Mouse (Mus musculus) gastrocnemius, postnatal 14 days (tissue): ENCODE measurements around the gene Dnm2. TPM values are rescaled to one million over a fixed set of nuclear protein-coding genes. Genes with fewer than 3 reads are reported as not detected.

Experiments
- DNase-seq: peaks from one replicate; pipeline ENCODE4 v3.0.0; 2021; ENCODE audit warnings: mixed read lengths
- intact Hi-C: fragments of 180-260 bp; cut with DNase I; formaldehyde crosslinking; loops from one replicate; pipeline ENCODE4 v1.15.1; 2025; ENCODE audit warnings: low total_unique reads
- total RNA-seq, 2 experiments: library from RNA; stranded (reverse); gene quantifications; 2 replicates each; pipeline ENCODE4 v1.2.3; 2021

Dnm2 gene
- total RNA-seq, 2 experiments from 2014 or later = 47.8 to 48.0 TPM

- intact Hi-C loops = no loop called here
- no peak for DNase-seq
Observed at GRCm38 (mm10) chr9:21426013-21426412, 1.3 kb downstream of the Dnm2 start.

- no peak for DNase-seq
- intact Hi-C loops = no loop called here
Observed at GRCm38 (mm10) chr9:21426525-21426924, 1.8 kb downstream of the Dnm2 start.

- DNase-seq = peak; percentile 51
- intact Hi-C loops = no loop called here
Observed at GRCm38 (mm10) chr9:21427773-21428172, 3.1 kb downstream of the Dnm2 start.

- intact Hi-C loops = no loop called here
- no peak for DNase-seq
Observed at GRCm38 (mm10) chr9:21428178-21428577, 3.5 kb downstream of the Dnm2 start.

- DNase-seq = no peak
- intact Hi-C loops = no loop called here
Observed at GRCm38 (mm10) chr9:21430724-21431123, 6.0 kb downstream of the Dnm2 start.

- intact Hi-C loops = no loop called here
- no peak for DNase-seq
Observed at GRCm38 (mm10) chr9:21432066-21432465, 7.4 kb downstream of the Dnm2 start.

- DNase-seq = no peak
- intact Hi-C loops = no loop called here
Observed at GRCm38 (mm10) chr9:21433766-21434165, 9.1 kb downstream of the Dnm2 start.

- no peak for DNase-seq
- intact Hi-C loops = no loop called here
Observed at GRCm38 (mm10) chr9:21434410-21434809, 9.7 kb downstream of the Dnm2 start.

- intact Hi-C loops = no loop called here
- DNase-seq = no peak
Observed at GRCm38 (mm10) chr9:21435777-21436635, 11.3 kb downstream of the Dnm2 start.

- DNase-seq = no peak
- intact Hi-C loops = no loop called here
Observed at GRCm38 (mm10) chr9:21437577-21437976, 12.9 kb downstream of the Dnm2 start.

- DNase-seq = peak; percentile 56
- intact Hi-C loops = no loop called here
Observed at GRCm38 (mm10) chr9:21438219-21438618, 13.5 kb downstream of the Dnm2 start.

- DNase-seq = no peak
- intact Hi-C loops = no loop called here
Observed at GRCm38 (mm10) chr9:21439456-21439855, 14.7 kb downstream of the Dnm2 start.

- intact Hi-C loops = no loop called here
- no peak for DNase-seq
Observed at GRCm38 (mm10) chr9:21439914-21440313, 15.2 kb downstream of the Dnm2 start.

GRCm38 (mm10) chr9:21440387-21440786 lies 15.7 kb downstream of the Dnm2 start:
- intact Hi-C loops = no loop called here
- DNase-seq = no peak

GRCm38 (mm10) chr9:21443853-21444252 lies 19.1 kb downstream of the Dnm2 start:
- DNase-seq = no peak
- intact Hi-C loops = no loop called here

- DNase-seq = no peak
- intact Hi-C loops = no loop called here
Observed at GRCm38 (mm10) chr9:21444574-21444973, 19.9 kb downstream of the Dnm2 start.

GRCm38 (mm10) chr9:21445081-21445744 lies 20.5 kb downstream of the Dnm2 start:
- intact Hi-C loops = no loop called here

GRCm38 (mm10) chr9:21447778-21448177 lies 23.1 kb downstream of the Dnm2 start:
- intact Hi-C loops = no loop called here
- DNase-seq = no peak

More at GRCm38 (mm10) chr9:21445081-21445744, 20.5 kb downstream of the Dnm2 start:
- no peak for DNase-seq

- no peak for DNase-seq
- intact Hi-C loops = no loop called here
Observed at GRCm38 (mm10) chr9:21449710-21450109, 25.0 kb downstream of the Dnm2 start.

GRCm38 (mm10) chr9:21450270-21450669 lies 25.6 kb downstream of the Dnm2 start:
- intact Hi-C loops = no loop called here
- no peak for DNase-seq

- intact Hi-C loops = no loop called here
- no peak for DNase-seq
Observed at GRCm38 (mm10) chr9:21451391-21451790, 26.7 kb downstream of the Dnm2 start.
